Mouse (Mus musculus) forebrain, embryonic 12.5 days (tissue): ENCODE measurements around the gene Prmt8. TPM values are rescaled to one million over a fixed set of nuclear protein-coding genes. Genes with fewer than 3 reads are reported as not detected.

Source experiments
- ATAC-seq: fragments of 200-750 bp; cut with Nextera tagmentation; 2 replicates; pipeline ENCODE4 v1.8.0; 2017; ENCODE audit warnings: moderate TSS enrichment; ENCODE audit not compliant: low FRiP score
- H3K27ac ChIP-seq: fragments of 300-500 bp; sonication (generic); 2 replicates; pipeline ENCODE4 v1.5.1; 2016; ENCODE audit warnings: mild to moderate bottlenecking
- H3K27me3 ChIP-seq: fragments of 300-500 bp; sonication (generic); 2 replicates; pipeline ENCODE4 v1.6.1; 2016; ENCODE audit warnings: mild to moderate bottlenecking
- H3K36me3 ChIP-seq: fragments of 300-500 bp; sonication (generic); replicated peaks from 2 replicates; pipeline ENCODE4 v1.6.1; 2016; ENCODE audit warnings: mild to moderate bottlenecking
- H3K4me1 ChIP-seq: fragments of 300-500 bp; sonication (generic); 2 replicates; pipeline ENCODE4 v1.6.1; 2016
- H3K4me2 ChIP-seq: fragments of 300-500 bp; sonication (generic); 2 replicates; pipeline ENCODE4 v1.6.1; 2016; ENCODE audit warnings: mild to moderate bottlenecking, moderate library complexity
- H3K4me3 ChIP-seq: fragments of 300-500 bp; sonication (generic); replicated peaks from 2 replicates; pipeline ENCODE4 v1.5.1; 2016; ENCODE audit warnings: mild to moderate bottlenecking
- H3K9ac ChIP-seq: fragments of 300-500 bp; sonication (generic); 2 replicates; pipeline ENCODE4 v1.6.1; 2016; ENCODE audit warnings: mild to moderate bottlenecking
- H3K9me3 ChIP-seq: fragments of 300-500 bp; sonication (generic); 2 replicates; pipeline ENCODE4 v1.6.1; 2016
- WGBS: fragments of 180-500 bp; shearing (Covaris S2); methylation state at CpG from one replicate; pipeline ENCODE4 v1.1.7; 2016; 5-methylcytosine and 5-hydroxymethylcytosine counted together
- microRNA-seq: library from miRNA; unstranded; fragments of <30 nt; microRNA quantifications from one replicate; pipeline ENCODE4, GENCODE M21; 2017
- polyA plus RNA-seq: library from polyadenylated mRNA; unstranded; fragments of >200 nt; fragmentation: Nextera tagmentation; extraction: Ambion mirVana; gene quantifications from 2 replicates; pipeline ENCODE4 v1.2.1, GENCODE M21; 2016

The Prmt8 gene
- polyA plus RNA-seq, 1 experiment from 2014 or later = 18.4 TPM

DNA sequence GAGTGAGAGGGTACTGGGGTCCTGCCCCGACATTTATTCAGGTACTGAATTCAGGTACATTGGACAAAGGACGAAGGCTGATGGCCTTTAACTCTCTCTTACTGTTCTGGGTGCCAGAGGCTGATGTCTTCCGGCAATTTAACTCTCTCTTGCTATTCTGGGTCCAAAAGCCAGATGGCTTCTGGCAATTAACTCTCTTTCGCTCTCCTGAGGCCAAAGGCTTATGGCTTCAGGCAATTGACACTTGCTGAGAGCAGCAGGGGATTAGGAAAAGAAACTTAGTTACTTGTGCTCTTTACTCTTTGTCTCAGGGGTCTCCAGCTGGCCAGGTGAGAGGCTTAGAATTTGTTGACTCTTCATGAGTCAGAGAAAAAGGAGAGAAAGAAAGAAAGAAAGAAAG is 113.3 kb downstream of the Prmt8 start:
- H3K4me3 ChIP-seq = no peak overlapping the region
- H3K27ac ChIP-seq = no peak overlapping the region
- no peaks in the 10 kb centered on the region for H3K9me3 ChIP-seq
- no peaks in the 10 kb centered on the region for H3K36me3 ChIP-seq
- H3K27me3 ChIP-seq = no peaks in the 10 kb centered on the region
- H3K9ac ChIP-seq = no peak overlapping the region
- 19% methylated on average over 4 of the region's 4 CpGs for WGBS
- no peak overlapping the region for H3K4me2 ChIP-seq
- ATAC-seq = no peak
- H3K4me1 ChIP-seq = peaks cover 7% of the 10 kb centered on the region; the same call in 1 of the 2 replicates

DNA sequence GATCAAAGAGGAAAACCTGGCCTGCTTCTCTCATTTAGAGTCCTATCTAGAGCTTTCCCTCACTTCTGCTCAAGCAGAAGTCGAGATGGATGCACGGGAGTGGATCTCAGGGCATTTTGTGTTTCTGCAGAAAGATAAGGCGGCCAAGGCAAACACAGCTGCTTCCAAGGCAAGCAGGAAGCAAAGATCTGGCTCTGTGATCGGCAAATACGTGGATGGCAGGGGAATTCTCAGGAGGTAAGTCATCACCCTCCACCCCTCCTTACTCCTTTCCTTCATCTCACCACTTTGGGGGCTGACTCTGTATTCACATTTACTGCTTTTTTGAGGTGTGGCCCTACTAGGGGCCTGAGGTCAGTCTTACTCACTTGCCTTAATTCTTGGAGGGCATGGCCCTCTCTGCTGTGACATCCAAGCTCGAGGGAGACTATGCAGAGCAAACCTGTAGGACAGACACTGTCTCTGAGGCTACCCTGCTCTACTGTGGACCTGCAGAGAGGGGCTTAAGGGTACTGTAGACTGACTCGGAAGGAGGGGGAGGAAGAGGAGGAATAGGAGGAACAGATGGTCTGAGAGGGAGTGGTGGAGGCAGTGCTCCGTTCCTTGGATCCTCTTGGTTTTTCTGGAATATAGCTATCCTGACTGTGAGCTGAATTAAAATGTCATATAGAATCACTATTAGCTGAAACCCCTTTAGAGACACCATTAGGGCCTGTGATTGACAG is 128.0 kb downstream of the Prmt8 start:
- Histone ChIP-seq H3K4me2 (no peak overlapping the region), H3K9me3 (no peaks in the 10 kb centered on the region), H3K4me1 (no peaks in the 10 kb centered on the region; the same call in 1 of the 2 replicates), H3K36me3 (no peaks in the 10 kb centered on the region), H3K9ac (no peak overlapping the region), H3K27ac (no peak overlapping the region), H3K4me3 (no peak overlapping the region), H3K27me3 (0 out of 2 replicates have a peak, but pooled peaks cover 4% of the 10 kb centered on the region)
- no peak for ATAC-seq
- WGBS = 80% methylated on average over 8 of the region's 8 CpGs

Small RNA genes within 50 kb of the gene (microRNA-seq; reads per million reads assigned to microRNA genes)
- gene Mir7233 = not detected

Other genes with a start within 250 kb of the Prmt8 start
- gene Cracr2a, start 208.1 kb downstream of the Prmt8 start, polyA plus RNA-seq = 1.1 TPM in 2 replicates
- 11.9 and 13.0 TPM in 2 replicates for gene Tspan11, start 118.1 kb upstream of the Prmt8 start, polyA plus RNA-seq